Mouse (Mus musculus) erythroblast, embryonic 14.5 days (primary cell): ENCODE results near the gene Arap1.

Experiments used
- GATA1 ChIP-seq: IDR thresholded peaks from 2 replicates; pipeline ENCODE4 v1.6.1; 2012; ENCODE audit warnings: low read length, inconsistent platforms, mixed read lengths
- TAL1 ChIP-seq: IDR thresholded peaks from 3 replicates; pipeline ENCODE4 v1.6.1; 2012; ENCODE audit warnings: low read length, inconsistent platforms, mixed read lengths

- TF ChIP-seq GATA1 (no peak), TAL1 (no peak)
These were observed 12.5 kb downstream of the Arap1 start for GRCm38 (mm10) chr7:101360406-101360805.
